Mouse (Mus musculus): ENCODE data around the gene Tapbpl. TPM values are rescaled to one million over a fixed set of nuclear protein-coding genes. Genes with fewer than 3 reads are reported as not detected.
A peak's percentile ranks its signal among the peaks of the same experiment; 100 is the strongest.
"Not testable (repeated sequence)": the region's sequence is repeated elsewhere in the genome, so short reads cannot be mapped to it uniquely, and the experiment has no call there.

Gene Tapbpl
- polyA plus RNA-seq (2016; fragmentation: Nextera tagmentation; extraction: Ambion mirVana): 2.2 and 2.5 TPM in 2 replicates

DNA sequence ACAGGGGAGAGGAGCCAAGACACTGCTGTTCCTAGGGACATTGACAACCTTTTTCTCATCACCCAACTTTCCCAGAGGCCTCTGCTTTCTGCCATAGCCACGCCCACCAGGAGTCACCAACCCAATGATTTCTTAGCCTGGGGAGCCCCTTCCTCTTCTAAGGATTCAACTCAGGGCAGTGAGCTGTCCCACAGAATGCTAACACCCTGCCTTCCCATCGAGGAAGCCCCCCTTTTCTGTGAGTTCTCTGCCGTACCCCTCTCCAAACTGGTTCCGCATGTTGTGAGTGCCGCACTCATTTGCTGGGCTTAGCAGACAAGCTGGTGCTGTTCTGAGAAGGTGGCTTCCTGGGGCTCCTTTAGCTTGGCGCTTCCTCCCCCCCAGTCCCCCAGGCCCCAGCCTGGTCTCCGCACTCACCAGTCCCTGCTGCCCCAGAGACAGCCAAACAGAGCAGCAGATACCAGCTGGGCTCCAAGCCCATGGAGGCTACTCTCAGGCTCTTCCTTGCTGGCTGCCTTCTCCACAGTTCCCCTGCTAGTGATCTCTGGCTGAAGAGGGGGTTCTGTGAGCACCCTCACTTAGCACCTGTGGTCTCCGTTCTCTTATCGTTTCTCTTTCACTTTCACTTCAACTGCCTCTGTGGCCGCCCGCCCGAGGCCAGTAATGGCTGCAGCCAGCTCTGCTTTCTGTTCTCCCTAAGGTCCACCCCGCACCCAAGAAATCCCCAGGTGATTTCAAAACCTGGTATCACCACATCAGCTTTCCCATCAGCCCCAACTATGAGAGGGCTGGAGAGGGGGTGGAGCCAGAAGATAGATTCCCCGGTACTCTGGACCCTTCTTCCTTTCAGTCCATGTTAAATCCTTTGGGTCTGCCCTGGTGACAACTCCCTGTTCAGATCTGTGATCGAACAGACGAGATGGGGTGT, at the start of gene Tapbpl:
Gene Tapbpl (minus strand): TSS at position 744 of the 928 bp plus-strand sequence.
- Histone ChIP-seq H3K4me1 (peaks cover 15% of the 10 kb centered on the region; the same call in 1 of the 2 replicates), H3K27me3 (no peaks in the 10 kb centered on the region), H3K27ac (peak within 1 kb of the TSS; percentile 24; the same call in 1 of the 2 replicates), H3K9ac (peak within 1 kb of the TSS; percentile 57), H3K4me2 (replicated peaks) (peak within 1 kb of the TSS; percentile 75), H3K4me3 (peak within 1 kb of the TSS; percentile 39), H3K36me3 (no peaks in the 10 kb centered on the region), H3K9me3 (no peaks in the 10 kb centered on the region)
- WGBS: 8% methylated on average over 16 of the region's 16 CpGs
- peak; percentile 30; the same call in 1 of the 2 replicates for ATAC-seq (ENCODE audit: insufficient number of reproducible peaks, insufficient read depth, low FRiP score, low TSS enrichment)

DNA sequence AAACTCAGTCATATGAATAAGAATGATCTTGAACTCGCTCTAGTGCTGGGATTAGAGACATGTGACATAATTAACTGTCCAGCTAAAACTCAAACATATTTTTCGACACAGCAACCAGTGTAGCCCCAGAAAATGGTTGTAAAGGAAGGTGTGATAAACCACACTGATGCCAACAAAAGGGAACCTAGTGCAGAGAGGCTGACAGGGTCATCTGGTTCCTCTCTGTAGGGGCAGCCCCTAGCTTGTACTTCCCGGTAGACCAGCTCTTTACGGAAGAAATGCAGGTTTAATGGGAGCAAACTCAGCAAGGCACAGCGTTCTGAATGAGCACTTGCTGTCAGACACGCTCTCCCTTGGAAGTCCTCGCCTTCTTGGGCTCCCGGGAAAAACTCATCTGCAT, 48.1 kb upstream of the Tapbpl start:
- H3K4me3 ChIP-seq: no peak overlapping the region
- H3K36me3 ChIP-seq: no peaks in the 10 kb centered on the region
- no peak for ATAC-seq (ENCODE audit: insufficient number of reproducible peaks, insufficient read depth, low FRiP score, low TSS enrichment)
- H3K27me3 ChIP-seq: no peaks in the 10 kb centered on the region
- whole genome bisulfite sequencing: 70% methylated on average over 8 of the region's 8 CpGs
- no peaks in the 10 kb centered on the region for H3K9me3 ChIP-seq
- no peak overlapping the region for H3K27ac ChIP-seq
- H3K4me2 ChIP-seq (replicated peaks): no peak overlapping the region
- H3K4me1 ChIP-seq: no peaks in the 10 kb centered on the region
- H3K9ac ChIP-seq: no peak overlapping the region

- no peak overlapping the region for H3K9ac ChIP-seq
- ATAC-seq (ENCODE audit: insufficient number of reproducible peaks, insufficient read depth, low FRiP score, low TSS enrichment): no peak
- H3K27ac ChIP-seq: no peak overlapping the region
- H3K9me3 ChIP-seq: no peaks in the 10 kb centered on the region
- 55% methylated on average over 15 of the region's 15 CpGs for WGBS
- H3K27me3 ChIP-seq: peaks cover 5% of the 10 kb centered on the region; the same call in 1 of the 2 replicates
- H3K36me3 ChIP-seq: no peaks in the 10 kb centered on the region
- no peaks in the 10 kb centered on the region for H3K4me1 ChIP-seq
- H3K4me3 ChIP-seq: no peak overlapping the region
- no peak overlapping the region for H3K4me2 ChIP-seq (replicated peaks)
Measured at GRCm38 (mm10) chr6:125274841-125275563, 43.3 kb upstream of the Tapbpl start.

DNA sequence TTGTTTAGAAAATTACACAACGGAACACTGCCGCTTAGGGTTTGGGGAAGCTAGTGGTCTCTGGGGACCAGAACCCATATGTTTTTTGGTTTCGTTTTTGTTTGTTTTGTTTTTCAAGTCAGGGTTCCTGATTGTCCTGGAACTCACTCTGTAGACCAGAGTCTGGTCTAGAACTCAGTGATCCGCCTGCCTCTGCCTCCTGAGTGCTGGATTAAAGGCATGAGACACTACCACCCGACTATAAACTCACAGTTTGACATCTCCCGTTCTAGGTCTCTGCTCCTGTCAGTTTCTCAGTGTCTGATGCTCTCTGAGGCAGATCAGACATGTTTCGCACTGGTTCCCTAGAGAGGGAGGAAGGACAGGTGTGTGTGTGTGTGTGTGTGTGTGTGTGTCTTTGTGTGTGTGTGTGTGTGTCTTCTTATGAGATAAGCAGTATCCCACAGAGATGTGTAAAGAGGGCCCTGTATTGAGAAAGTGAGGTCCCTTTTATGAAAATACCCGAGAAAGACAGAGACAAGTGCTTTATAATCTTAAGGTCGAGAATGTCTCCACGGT, 40.6 kb upstream of the Tapbpl start:
- H3K9ac ChIP-seq: no peak overlapping the region
- no peak overlapping the region for H3K4me3 ChIP-seq
- no peak overlapping the region for H3K4me2 ChIP-seq (replicated peaks)
- peaks cover 5% of the 10 kb centered on the region; the same call in 1 of the 2 replicates for H3K27me3 ChIP-seq
- no peak overlapping the region for H3K27ac ChIP-seq
- H3K36me3 ChIP-seq: no peaks in the 10 kb centered on the region
- WGBS: 78% methylated on average over 10 of the region's 10 CpGs
- no peaks in the 10 kb centered on the region for H3K4me1 ChIP-seq
- ATAC-seq (ENCODE audit: insufficient number of reproducible peaks, insufficient read depth, low FRiP score, low TSS enrichment): no peak
- H3K9me3 ChIP-seq: no peaks in the 10 kb centered on the region

GRCm38 (mm10) chr6:125271455-125272227, 40.0 kb upstream of the Tapbpl start:
- Histone ChIP-seq H3K36me3 (no peaks in the 10 kb centered on the region), H3K9me3 (no peaks in the 10 kb centered on the region), H3K9ac (no peak overlapping the region), H3K27me3 (peaks cover 5% of the 10 kb centered on the region; the same call in 1 of the 2 replicates), H3K4me3 (peak overlapping the region; percentile 14; the same call in 1 of the 2 replicates), H3K4me1 (no peaks in the 10 kb centered on the region), H3K27ac (no peak overlapping the region), H3K4me2 (replicated peaks) (peak overlapping the region; percentile 44)
- 17% methylated on average over 17 of the region's 17 CpGs for WGBS
- peak; percentile 74; the same call in 1 of the 2 replicates for ATAC-seq (ENCODE audit: insufficient number of reproducible peaks, insufficient read depth, low FRiP score, low TSS enrichment)

- Histone ChIP-seq H3K9ac (no peak overlapping the region), H3K9me3 (no peaks in the 10 kb centered on the region), H3K27ac (no peak overlapping the region), H3K27me3 (peaks cover 5% of the 10 kb centered on the region; the same call in 1 of the 2 replicates), H3K4me1 (no peaks in the 10 kb centered on the region), H3K4me2 (replicated peaks) (no peak overlapping the region), H3K36me3 (no peaks in the 10 kb centered on the region), H3K4me3 (no peak overlapping the region)
- 32% methylated on average over 6 of the region's 6 CpGs for WGBS
- no peak for ATAC-seq (ENCODE audit: insufficient number of reproducible peaks, insufficient read depth, low FRiP score, low TSS enrichment)
Measured at GRCm38 (mm10) chr6:125268799-125269198, 37.1 kb upstream of the Tapbpl start.

DNA sequence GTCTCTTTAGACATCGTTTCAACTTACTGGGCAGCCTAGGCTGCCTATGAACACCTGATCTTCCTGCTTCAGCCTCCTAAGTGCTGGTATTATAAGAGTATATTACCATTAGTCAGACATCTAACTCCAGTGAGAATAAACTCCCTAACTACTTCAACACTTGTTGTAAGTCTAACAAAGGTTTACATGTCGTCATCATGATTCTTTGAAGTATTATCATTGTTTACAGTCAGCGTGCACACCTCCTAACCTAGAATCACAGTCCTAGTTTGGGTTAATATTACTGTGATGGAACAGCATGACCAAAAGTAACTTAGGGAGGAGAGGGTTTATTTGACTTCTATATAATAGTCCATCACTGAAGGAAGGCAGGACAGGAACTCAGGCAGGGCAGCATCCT, 35.8 kb upstream of the Tapbpl start:
- Histone ChIP-seq H3K4me2 (replicated peaks) (no peak overlapping the region), H3K9me3 (no peaks in the 10 kb centered on the region), H3K27me3 (no peaks in the 10 kb centered on the region), H3K36me3 (no peaks in the 10 kb centered on the region), H3K4me1 (no peaks in the 10 kb centered on the region), H3K9ac (no peak overlapping the region), H3K4me3 (no peak overlapping the region), H3K27ac (no peak overlapping the region)
- ATAC-seq (ENCODE audit: insufficient number of reproducible peaks, insufficient read depth, low FRiP score, low TSS enrichment): no peak
- 85% methylated on average over 3 of the region's 3 CpGs for WGBS

DNA sequence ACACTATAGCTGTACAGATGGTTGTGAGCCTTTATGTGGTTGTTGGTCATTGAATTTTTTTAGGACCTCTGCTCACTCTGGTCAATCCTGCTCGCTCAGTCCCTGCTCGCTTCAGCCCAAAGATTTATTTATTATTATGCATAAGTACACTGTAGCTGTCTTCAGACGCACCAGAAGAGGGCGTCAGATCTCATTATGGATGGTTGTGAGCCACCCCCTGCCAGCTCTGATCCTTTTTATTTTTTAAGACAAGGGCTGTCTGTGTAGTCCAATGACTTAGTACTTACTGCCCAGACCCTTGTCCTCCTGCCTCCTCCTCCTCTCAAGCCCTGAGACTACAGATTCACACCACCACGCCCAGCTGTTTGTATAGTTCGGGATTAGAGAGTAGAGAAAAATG, 34.9 kb upstream of the Tapbpl start:
- H3K4me2 ChIP-seq (replicated peaks): not testable (repeated sequence)

GRCm38 (mm10) chr6:125266091-125266490, 34.4 kb upstream of the Tapbpl start:
- 74% methylated on average over 13 of the region's 13 CpGs for WGBS
- no peak for ATAC-seq (ENCODE audit: insufficient number of reproducible peaks, insufficient read depth, low FRiP score, low TSS enrichment)
- H3K27me3 ChIP-seq: no peaks in the 10 kb centered on the region

More for the DNA sequence above, 34.9 kb upstream of the Tapbpl start:
- 72% methylated on average over 6 of the region's 6 CpGs for WGBS
- not testable (repeated sequence) for H3K4me3 ChIP-seq; H3K4me1 ChIP-seq; H3K27me3 ChIP-seq; H3K9ac ChIP-seq; H3K9me3 ChIP-seq; H3K36me3 ChIP-seq; ATAC-seq (ENCODE audit: insufficient number of reproducible peaks, insufficient read depth, low FRiP score, low TSS enrichment); H3K27ac ChIP-seq

DNA sequence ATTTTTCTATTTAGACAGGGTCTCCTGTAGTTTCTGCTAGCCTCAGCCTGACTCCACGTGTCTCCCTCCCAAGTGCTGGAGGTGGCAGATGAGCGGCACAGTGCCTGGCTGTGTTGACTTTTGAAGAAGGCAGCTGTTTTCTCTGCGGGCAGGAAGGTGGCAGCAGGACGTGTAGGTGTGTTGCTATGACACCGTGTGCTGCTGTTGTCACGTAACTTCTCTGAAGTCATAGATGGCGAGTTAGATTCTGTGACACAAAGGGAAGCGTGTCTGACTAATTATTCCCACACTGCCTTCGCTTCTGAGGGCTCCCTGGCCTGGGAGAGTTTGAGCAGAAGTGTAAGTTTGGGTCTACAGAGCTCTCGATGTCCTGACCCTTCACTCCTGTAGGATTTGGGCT, 33.6 kb upstream of the Tapbpl start:
- H3K4me1 ChIP-seq: no peaks in the 10 kb centered on the region
- no peak overlapping the region for H3K4me2 ChIP-seq (replicated peaks)
- no peak overlapping the region for H3K9ac ChIP-seq
- no peak overlapping the region for H3K4me3 ChIP-seq
- H3K36me3 ChIP-seq: no peaks in the 10 kb centered on the region
- ATAC-seq (ENCODE audit: insufficient number of reproducible peaks, insufficient read depth, low FRiP score, low TSS enrichment): no peak
- no peak overlapping the region for H3K27ac ChIP-seq
- H3K9me3 ChIP-seq: no peaks in the 10 kb centered on the region
- no peaks in the 10 kb centered on the region for H3K27me3 ChIP-seq
- WGBS: 61% methylated on average over 10 of the region's 10 CpGs

More at GRCm38 (mm10) chr6:125266091-125266490, 34.4 kb upstream of the Tapbpl start:
- Histone ChIP-seq H3K4me2 (replicated peaks) (no peak overlapping the region), H3K9ac (no peak overlapping the region), H3K4me3 (no peak overlapping the region), H3K27ac (no peak overlapping the region), H3K36me3 (no peaks in the 10 kb centered on the region), H3K4me1 (no peaks in the 10 kb centered on the region), H3K9me3 (no peaks in the 10 kb centered on the region)

DNA sequence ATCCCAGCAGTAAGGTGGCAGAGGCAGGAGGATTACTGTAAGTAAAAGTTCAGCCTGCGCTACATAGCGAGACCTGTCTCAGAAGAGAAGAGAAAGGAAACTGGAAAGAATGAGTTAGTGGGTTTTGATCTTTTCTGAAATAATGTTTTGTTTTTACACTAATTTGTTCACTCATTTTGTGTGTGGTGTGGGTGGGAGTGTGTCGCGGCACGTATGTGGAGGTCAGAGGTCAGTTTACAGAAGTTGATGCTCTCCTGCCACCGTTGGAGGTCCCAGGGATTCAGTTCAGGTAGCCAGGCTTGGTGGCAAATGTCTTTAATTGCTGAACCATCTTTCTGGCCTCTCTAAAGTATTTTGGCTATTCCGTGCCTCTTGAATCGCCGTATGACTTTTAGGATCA, 32.6 kb upstream of the Tapbpl start:
- no peak overlapping the region for H3K9ac ChIP-seq
- H3K9me3 ChIP-seq: no peaks in the 10 kb centered on the region
- H3K27ac ChIP-seq: no peak overlapping the region
- WGBS: 86% methylated on average over 9 of the region's 9 CpGs
- no peaks in the 10 kb centered on the region for H3K27me3 ChIP-seq
- H3K4me1 ChIP-seq: no peaks in the 10 kb centered on the region
- ATAC-seq (ENCODE audit: insufficient number of reproducible peaks, insufficient read depth, low FRiP score, low TSS enrichment): no peak
- no peak overlapping the region for H3K4me3 ChIP-seq
- no peak overlapping the region for H3K4me2 ChIP-seq (replicated peaks)
- no peaks in the 10 kb centered on the region for H3K36me3 ChIP-seq

Data from embryonic facial prominence, embryonic 12.5 days (tissue).